Mouse (Mus musculus) left cerebral cortex, adult 9 months (tissue): ENCODE data around the gene Usp19.

Source experiments
- DNase-seq, 2 experiments: peaks; one replicate each; pipeline ENCODE4 v3.0.0; 2022; ENCODE audit warnings: low spot score in 2 of 2

The Usp19 gene

DNA sequence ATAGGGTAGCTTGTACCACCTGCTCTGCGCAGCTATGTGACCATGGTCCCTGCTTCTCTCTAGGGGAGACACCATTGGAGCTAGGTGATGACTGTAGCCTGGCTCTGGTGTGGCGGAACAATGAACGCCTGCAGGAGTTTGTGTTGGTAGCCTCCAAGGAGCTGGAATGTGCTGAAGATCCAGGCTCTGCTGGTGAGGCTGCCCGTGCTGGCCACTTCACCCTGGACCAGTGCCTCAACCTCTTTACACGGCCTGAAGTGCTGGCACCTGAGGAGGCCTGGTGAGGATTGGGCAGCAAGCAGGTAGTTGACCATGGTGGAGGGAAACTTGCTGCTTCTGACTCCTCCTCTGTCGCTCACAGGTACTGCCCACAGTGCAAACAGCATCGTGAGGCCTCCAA, 8.8 kb downstream of the Usp19 start:
- DNase-seq: no peak

DNA sequence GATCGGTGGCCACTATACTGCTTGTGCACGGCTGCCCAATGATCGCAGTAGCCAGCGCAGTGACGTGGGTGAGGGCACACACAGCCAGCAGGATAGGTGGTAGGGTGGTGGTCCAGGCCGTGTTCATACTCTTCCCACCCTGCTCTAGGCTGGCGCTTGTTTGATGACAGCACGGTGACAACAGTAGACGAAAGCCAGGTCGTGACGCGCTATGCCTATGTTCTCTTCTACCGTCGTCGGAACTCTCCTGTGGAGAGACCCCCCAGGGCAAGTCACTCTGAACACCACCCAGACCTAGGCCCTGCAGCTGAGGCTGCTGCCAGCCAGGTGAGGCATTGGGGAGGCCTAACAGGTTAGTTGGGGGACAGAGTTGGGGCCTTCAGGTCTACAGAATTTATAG, 9.5 kb downstream of the Usp19 start:
- no peak for DNase-seq

DNA sequence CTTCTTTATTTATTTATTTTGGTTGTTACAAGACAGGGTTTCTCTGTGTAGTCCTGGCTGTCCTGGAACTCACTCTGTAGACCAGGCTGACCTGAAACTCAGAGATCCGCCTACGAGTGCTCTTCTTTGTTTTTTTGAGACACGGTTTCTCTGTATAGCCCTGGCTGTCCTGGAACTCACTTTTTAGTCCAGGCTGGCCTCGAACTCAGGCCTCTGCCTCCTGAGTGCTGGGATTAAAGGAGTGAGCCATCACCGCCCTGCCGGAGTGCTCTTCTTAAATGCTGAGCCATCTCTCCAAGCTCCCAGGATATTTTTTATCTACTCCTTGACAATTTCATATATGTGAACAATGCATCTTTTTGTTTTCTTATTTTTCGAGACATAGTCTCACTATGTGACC, 16.5 kb downstream of the Usp19 start:
- DNase-seq: no peak

DNA sequence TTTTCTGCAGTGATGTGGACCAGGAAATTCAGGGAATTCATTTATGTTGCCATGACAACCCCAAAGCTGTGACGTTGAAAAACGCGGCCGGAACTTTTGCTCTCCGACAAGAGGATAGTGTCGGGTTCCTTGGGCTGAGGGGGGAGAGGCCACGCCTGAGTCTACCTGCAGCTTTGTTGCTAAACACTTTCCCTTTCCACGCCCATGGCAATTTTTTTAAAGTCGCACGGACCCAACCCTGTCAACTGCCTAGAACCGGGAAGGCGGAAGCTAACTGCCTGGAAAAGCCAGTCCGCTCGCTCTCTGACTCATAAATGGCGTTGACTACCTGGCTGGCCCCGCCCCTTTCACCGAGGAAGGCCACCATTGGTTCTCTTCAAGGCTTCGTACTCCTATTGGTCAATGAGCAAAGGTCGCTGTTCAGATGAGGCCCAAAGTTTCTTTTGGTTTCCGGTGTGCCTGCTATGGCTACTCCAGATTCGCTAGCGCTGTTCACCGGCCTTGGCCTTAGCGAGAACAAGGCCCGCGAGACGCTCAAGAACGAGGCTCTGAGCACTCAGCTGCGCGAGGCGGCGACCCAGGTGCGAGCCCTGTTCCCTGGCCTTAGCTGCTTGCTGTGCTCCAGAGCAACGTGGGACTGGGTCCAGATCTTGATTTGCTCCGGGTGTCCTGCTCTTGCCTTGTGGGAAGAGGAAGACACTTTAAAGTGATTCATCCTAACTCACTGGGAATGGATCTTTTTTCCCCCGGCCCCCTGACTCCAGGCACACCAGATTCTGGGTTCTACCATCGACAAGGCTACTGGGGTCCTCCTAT, 17.4 kb downstream of the Usp19 start, which contains the start of gene Qars:
Gene Qars, plus strand, starts transcription at position 88 of the 816 bp plus-strand sequence.
- DNase-seq: peak; percentile 85 to 95

DNA sequence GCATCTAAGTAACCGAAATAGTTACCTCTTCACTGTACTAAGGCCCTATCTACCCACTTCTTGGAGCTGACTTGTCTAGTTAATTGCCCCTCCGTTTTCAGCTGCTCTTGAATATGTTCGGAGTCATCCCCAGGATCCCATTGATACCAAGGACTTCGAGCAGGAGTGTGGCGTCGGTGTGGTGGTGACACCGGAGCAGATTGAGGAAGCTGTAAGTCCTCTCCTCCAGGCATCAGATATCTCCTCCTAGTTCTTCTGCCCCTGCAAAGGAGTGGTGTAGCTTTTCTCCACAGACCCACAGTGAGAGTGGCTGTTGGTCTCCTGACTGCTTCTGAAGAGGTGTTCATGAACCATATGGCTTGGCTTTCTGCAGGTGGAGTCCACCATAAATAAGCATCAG, 18.4 kb downstream of the Usp19 start:
- DNase-seq: no peak

DNA sequence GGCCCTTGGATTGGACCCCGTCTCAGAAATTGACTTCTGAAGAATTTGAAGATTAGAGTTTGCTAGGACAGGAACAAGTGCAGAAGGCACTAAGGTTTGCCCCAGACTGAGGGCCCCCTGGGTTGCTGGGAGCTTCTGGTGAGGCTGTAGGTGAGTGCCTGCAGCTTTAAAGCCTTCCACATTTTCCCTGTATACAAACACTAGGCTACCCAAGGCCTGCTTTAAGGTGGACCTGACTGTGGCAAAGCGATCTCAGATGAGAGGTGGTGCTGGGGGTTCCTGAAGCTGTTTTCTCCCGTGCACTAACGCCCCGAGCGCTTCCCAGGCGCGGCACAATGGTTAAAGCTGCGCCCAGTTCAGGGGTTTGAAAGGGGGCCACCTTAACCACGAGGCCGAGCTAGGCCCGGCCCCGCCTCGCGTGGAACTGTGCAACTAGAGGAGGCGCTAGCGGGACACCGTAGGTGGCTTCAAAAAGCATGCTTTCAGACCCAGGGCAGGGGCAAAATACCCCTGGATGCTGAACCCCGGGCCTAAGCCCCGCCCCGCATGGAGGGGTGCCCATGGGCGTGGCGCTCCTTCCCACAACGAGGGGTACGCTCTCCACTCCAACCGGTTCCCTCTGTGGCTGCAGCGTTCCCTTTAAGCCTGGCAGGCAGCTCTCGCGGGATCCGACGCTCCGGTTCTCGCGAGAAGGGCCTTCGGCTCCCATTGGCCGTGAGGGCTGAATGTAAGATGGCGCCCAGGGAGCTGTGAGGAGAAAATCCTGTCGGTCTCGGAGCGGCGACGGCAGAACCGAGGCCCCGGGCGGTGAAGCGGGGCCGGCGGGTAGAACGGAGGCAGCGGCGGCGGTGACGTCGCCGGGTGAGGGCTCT, 26.2 kb downstream of the Usp19 start, which contains the start of gene Qrich1:
Gene Qrich1, plus strand, starts transcription at position 427 of the 872 bp plus-strand sequence.
- peak; percentile 92 to 96 for DNase-seq

DNA sequence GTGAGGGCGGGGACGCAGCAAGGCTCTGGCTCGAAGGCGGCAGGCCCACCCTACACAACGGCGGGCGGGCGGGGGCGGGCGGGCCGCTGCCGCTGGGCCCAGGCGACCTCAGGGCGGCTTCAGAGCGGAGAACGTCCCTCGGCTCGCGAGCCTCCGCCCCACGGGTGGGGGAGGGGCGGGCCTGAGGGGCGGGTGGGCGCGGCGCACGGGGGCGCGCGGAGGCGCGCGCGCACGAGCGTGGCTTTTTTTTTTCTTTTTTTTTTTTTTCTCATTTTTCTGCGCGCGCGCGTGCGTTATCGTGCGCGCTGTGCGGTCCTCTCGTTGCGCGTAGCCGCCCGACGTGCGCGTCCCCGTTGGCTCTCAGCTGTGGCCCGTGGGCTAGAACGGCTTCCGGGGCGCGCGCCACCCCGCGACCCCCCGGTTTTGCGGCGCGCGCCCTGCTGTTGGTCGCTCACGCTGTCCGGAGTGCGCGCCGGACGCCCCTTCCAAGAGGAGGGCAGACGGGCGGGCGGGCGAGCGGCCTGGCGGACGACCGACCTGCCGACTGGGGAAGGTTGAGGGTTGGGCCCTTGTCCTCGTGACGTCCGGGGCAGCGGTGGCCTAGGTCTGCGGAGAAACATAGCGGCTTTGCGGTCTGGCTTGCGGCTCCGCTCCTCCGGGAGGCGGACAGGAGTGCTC, 27.0 kb downstream of the Usp19 start:
- DNase-seq: peak in 1 of 2 experiments; percentile 72

DNA sequence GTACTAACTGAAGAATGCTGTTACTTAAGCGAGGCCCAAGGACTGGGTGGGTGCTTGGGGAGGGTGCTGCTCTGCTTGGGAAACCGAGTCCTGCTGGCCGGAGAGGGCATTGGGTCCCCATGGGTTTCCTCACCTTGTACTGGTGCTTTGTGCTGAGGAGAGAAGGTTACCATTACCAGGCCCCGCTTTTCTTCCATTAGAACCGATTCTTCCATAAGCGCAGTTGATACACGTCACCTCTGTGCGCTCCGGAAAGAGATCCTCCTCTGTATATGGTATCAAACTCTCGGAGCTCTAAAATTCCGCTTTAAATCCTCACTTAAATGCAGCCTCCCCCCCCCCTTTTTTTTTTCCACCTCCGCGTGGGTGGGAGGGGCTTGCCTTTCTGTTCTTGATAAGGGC, 27.5 kb downstream of the Usp19 start:
- peak in 1 of 2 experiments; percentile 37 for DNase-seq

DNA sequence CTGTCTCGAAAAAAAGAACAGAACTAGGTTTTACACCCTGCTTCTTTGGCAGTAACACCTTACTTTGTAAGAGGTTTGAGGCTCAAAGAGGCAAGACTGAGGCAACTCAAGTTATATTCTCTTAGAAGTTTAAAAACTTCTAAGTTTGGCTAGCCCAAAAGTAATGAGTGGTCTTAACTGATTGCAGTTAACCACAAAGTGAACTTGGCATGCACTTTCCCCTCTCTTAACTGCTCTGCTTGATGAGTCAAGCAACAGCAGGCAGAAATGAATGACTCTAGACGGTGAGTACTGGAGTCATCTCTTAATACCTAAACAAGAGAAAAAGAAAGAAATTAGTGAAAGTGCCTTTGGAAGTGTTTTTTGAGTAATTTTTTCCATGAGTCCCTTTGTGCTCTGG, 31.2 kb downstream of the Usp19 start:
- no peak for DNase-seq

DNA sequence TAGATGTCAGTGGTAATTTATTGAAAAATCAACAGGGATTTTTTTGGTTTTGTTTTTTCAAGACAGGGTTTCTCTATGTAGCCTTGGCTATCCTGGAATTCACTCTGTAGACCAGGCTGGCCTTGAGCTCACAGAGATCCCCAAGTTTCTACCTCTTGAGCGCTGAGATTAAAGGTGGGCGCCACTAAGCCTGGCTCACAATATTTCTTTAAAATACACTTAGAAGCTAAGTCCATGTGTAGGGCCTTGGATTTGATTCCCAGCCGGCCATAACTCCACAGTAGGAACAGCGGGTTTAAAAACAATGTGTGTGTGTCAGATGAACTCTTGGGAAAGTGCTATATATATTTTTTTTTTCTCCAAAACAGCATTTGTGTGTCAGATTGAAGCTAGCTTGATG, 32.9 kb downstream of the Usp19 start:
- DNase-seq: no peak

DNA sequence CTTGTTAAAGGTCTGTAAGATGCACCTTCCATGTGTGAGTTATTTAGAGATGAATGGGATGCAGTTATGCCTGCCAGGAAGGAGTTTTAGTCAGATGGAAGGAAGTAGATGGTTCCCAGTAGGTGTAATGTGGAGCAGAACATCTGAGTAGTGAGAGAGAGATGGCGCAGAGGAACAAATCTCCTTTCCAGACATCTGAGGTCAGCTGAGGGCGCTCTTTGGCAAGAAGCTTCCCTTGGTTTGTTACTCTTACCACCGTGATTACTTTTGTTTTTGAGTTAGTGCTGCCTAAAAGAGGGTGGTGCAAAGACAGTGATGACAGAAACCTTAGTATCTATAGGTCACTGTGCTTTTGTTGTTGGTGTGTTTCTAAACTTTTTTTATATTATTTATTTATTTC, 35.0 kb downstream of the Usp19 start:
- no peak for DNase-seq

DNA sequence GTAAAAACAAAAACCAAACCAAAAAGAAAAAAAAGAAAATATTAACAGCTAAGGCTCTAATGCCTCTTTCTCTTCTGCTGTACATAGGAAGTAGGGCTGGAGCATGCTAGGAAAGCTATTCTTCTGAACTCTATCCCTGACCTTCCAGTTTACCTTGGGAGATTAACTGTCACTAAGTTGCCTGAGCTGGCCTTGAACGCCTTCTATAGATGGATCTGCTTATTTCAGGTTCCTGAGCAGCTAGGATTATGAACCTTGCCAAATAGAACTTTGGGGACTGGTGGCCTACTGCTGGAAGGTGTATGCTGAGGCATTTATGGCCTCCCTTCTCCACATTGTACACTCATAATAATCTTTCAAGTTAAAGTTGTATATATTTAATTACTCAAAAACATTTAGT, 40.6 kb downstream of the Usp19 start:
- no peak for DNase-seq

DNA sequence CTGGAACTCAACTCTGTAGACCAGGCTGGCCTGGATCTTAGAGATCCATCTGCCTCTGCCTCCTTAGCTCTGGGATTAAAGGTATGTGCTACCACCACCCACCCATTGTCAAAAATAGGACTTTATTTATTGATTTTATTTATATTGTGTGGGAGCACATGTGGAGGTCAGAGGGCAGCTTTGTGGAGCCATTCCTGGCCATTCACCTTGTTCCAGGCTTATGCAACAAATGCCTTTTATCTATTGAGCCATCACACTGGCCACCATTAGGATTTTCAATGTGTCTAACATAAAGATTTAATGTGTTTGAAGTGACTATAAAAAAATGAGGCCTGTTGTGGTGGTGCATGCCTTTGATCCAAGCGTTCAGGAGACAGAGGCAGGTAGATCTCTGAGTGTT, 41.1 kb downstream of the Usp19 start:
- DNase-seq: no peak

DNA sequence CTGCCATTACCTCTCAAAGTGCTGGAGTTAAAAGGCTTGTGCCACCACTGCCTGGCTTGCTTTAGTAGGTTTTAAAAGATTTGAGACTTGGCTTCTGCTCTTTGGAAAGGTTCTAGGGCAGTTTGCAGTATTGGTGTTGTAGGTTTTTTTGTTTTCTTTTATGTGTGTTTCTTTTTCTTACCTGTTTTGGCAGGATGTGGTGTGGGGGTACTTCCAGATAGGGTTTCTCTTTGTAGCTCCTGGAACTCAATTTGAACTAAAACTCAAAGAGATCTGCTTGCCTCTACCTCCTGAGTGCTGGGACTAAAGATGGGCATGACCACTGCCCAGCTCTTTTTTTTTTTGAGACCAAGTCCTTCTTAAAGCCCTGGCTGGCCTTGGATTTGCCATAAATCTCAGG, 50.4 kb downstream of the Usp19 start:
- DNase-seq: no peak

DNA sequence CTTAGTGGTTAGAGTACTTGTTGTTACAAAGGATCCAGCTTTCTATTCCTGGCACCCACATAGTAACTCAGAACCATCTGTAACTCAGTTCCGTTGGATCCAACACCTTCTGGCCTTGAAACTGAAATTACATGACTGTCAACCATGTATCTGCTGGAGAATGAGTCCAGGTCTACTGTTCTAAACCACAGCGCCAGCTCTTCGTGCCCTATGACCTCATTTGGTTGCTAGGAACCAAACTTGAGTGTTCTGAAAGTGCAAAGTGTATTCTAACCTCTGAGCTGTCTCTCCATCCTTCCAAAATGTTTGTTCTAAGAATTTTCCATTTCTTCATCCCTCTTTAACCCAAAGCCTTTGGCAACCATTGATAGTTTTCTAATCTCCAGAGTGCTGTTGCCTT, 55.6 kb downstream of the Usp19 start:
- DNase-seq: no peak

DNA sequence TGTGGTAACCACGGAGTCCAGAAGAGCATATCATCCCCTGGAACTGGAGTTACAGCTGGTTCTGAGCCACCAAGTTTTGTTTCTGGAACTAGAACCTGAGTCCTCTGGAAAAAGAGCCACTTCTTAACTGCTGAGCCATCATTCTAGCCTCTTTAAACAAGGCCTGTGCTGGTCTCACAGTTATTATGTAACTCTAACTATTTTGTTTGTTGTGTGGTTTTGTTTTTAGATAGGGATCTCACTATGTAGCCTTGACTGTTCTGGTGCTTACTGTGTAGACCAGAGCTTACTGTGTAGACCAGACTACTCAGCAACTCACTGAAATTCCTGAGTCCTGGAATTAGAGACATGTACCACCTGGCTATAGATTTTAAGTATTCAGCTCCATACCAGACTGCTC, 56.5 kb downstream of the Usp19 start:
- DNase-seq: no peak
